8 mouse cellular contexts compared by ENCODE assay signal in genomic region chr15:60824751-60825227, GRCm38 (mm10). TPM values are rescaled to one million over a fixed set of nuclear protein-coding genes. Genes with fewer than 3 reads are reported as not detected.
DNase-seq lines count a peak whose midpoint lies in the region; ATAC-seq lines count a peak whose summit lies in the region.

No protein-coding gene starts in this region.

- no peaks in the 10 kb centered on the region for H3K4me1 ChIP-seq in intestine, embryonic 15.5 days (replicated peaks)

- intact Hi-C loops in left cerebral cortex, postnatal 14 days (cut with DNase I) = loop anchor here (10.0 kb wide), 3 partner anchors 200 to 920 kb away; no protein-coding TSS in a partner anchor

- no peaks in the 10 kb centered on the region for H3K9me3 ChIP-seq in intestine, embryonic 15.5 days

- H3K4me3 ChIP-seq in intestine, embryonic 15.5 days (replicated peaks) = peak overlapping the region; percentile 75

- peak; percentile 90 for ATAC-seq in intestine, embryonic 15.5 days
- peak; percentile 82 for ATAC-seq in megakaryocyte-erythroid progenitor cell, adult 5-6 weeks (replicated peaks; ENCODE audit: low FRiP score, low TSS enrichment, poor library complexity, severe bottlenecking)

- under 1% methylated on average over 29 of the region's 32 CpGs for WGBS in intestine, embryonic 15.5 days

- H3K4me2 ChIP-seq in intestine, embryonic 15.5 days (replicated peaks) = peak overlapping the region; percentile 95

- no peaks in the 10 kb centered on the region for H3K27me3 ChIP-seq in intestine, embryonic 15.5 days (replicated peaks)

- peak; percentile 92 to 96 for DNase-seq in adrenal gland, adult 18-20 months (ENCODE audit: low spot score in 2 of 2)
- DNase-seq in embryo, embryonic 10.5 days (ENCODE audit: low spot score) = peak; percentile 93
- DNase-seq in gastrocnemius, postnatal 25 days = peak; percentile 86
- DNase-seq in left cerebral cortex, postnatal 14 days (ENCODE audit: low spot score in 2 of 2) = peak; percentile 89 to 91
- DNase-seq in right cerebral cortex, postnatal 14 days = peak; percentile 88
- DNase-seq in urinary bladder, postnatal 25 days (ENCODE audit: low spot score) = peak; percentile 87

- no peaks in the 10 kb centered on the region for H3K36me3 ChIP-seq in intestine, embryonic 15.5 days

- peak overlapping the region; percentile 97 for H3K27ac ChIP-seq in intestine, embryonic 15.5 days

- peak overlapping the region; percentile 77 for H3K9ac ChIP-seq in intestine, embryonic 15.5 days

RNA-seq across cellular contexts. Expression of gene Fam84b, which starts 28.8 kb away (rescaled TPM):
- total RNA-seq in adrenal gland, adult 18-20 months (2021) = 10 to 100 TPM in 1 of 2 experiments, 1 to 10 TPM in 1; 10.0 to 13.8 TPM
- total RNA-seq in gastrocnemius, postnatal 25 days (2021) = 1 to 10 TPM; 2.1 to 2.8 TPM
- polyA plus RNA-seq in intestine, embryonic 15.5 days (2015; fragmentation: Nextera tagmentation; extraction: Ambion mirVana) = 39.5 and 41.0 TPM in 2 replicates
- 10 to 100 TPM; 11.7 to 12.0 TPM for total RNA-seq in left cerebral cortex, postnatal 14 days (2021)
- total RNA-seq in megakaryocyte-erythroid progenitor cell, adult 5-6 weeks (2014; fragmentation: Nextera tagmentation) = 2.4 and 3.1 TPM in 2 replicates
- 3.4 and 4.5 TPM in 2 replicates for total RNA-seq in megakaryocyte-erythroid progenitor cell, adult 5-6 weeks (2017)

Comparison
In these comparisons a context has a peak if more than half of its experiments do, and no peak if none do; other contexts are left out.
1. Peak in every context shown above with its lines: DNase-seq, ATAC-seq, H3K4me3 ChIP-seq and H3K27ac ChIP-seq.